Mouse (Mus musculus): ENCODE results near the gene Tmem216.

Gene Tmem216

GRCm38 (mm10) chr19:10555624-10556510 lies at the start of gene Tmem216:
Tmem216 (minus strand) TSS chr19:10556238.
- ATAC-seq (ENCODE audit: insufficient number of reproducible peaks, low FRiP score, low TSS enrichment), result peak; percentile 96

- ATAC-seq (ENCODE audit: insufficient number of reproducible peaks, low FRiP score, low TSS enrichment), result peak; percentile 94
Observed at GRCm38 (mm10) chr19:10605293-10605900, 49.4 kb upstream of the Tmem216 start, which contains the start of the genes Ddb1 and Tkfc. Ddb1 (plus strand) TSS chr19:10605327. Tkfc (minus strand) TSS chr19:10605654.

GRCm38 (mm10) chr19:10604534-10604933 lies 48.5 kb upstream of the Tmem216 start:
- no peak for ATAC-seq (ENCODE audit: insufficient number of reproducible peaks, low FRiP score, low TSS enrichment)

GRCm38 (mm10) chr19:10603660-10604523 lies 47.9 kb upstream of the Tmem216 start:
- no peak for ATAC-seq (ENCODE audit: insufficient number of reproducible peaks, low FRiP score, low TSS enrichment)

- ATAC-seq (ENCODE audit: insufficient number of reproducible peaks, low FRiP score, low TSS enrichment), result peak; percentile 65
Observed at GRCm38 (mm10) chr19:10602787-10603186, 46.7 kb upstream of the Tmem216 start.

- ATAC-seq (ENCODE audit: insufficient number of reproducible peaks, low FRiP score, low TSS enrichment), result no peak
Observed at GRCm38 (mm10) chr19:10602247-10602769, 46.3 kb upstream of the Tmem216 start.

- ATAC-seq (ENCODE audit: insufficient number of reproducible peaks, low FRiP score, low TSS enrichment), result no peak
Observed at GRCm38 (mm10) chr19:10599648-10600047, 43.6 kb upstream of the Tmem216 start.

GRCm38 (mm10) chr19:10598188-10598587 lies 42.1 kb upstream of the Tmem216 start:
- ATAC-seq (ENCODE audit: insufficient number of reproducible peaks, low FRiP score, low TSS enrichment), result no peak

GRCm38 (mm10) chr19:10591659-10592377 lies 35.8 kb upstream of the Tmem216 start:
- no peak for ATAC-seq (ENCODE audit: insufficient number of reproducible peaks, low FRiP score, low TSS enrichment)

GRCm38 (mm10) chr19:10590301-10590700 lies 34.3 kb upstream of the Tmem216 start:
- ATAC-seq (ENCODE audit: insufficient number of reproducible peaks, low FRiP score, low TSS enrichment), result no peak

GRCm38 (mm10) chr19:10589127-10589857 lies 33.3 kb upstream of the Tmem216 start:
- ATAC-seq (ENCODE audit: insufficient number of reproducible peaks, low FRiP score, low TSS enrichment), result no peak

GRCm38 (mm10) chr19:10587231-10587630 lies 31.2 kb upstream of the Tmem216 start:
- no peak for ATAC-seq (ENCODE audit: insufficient number of reproducible peaks, low FRiP score, low TSS enrichment)

GRCm38 (mm10) chr19:10585112-10585511 lies 29.1 kb upstream of the Tmem216 start:
- ATAC-seq (ENCODE audit: insufficient number of reproducible peaks, low FRiP score, low TSS enrichment), result no peak

- no peak for ATAC-seq (ENCODE audit: insufficient number of reproducible peaks, low FRiP score, low TSS enrichment)
Observed at GRCm38 (mm10) chr19:10583550-10584146, 27.6 kb upstream of the Tmem216 start.

GRCm38 (mm10) chr19:10581984-10582383 lies 25.9 kb upstream of the Tmem216 start:
- ATAC-seq (ENCODE audit: insufficient number of reproducible peaks, low FRiP score, low TSS enrichment), result no peak

- ATAC-seq (ENCODE audit: insufficient number of reproducible peaks, low FRiP score, low TSS enrichment), result no peak
Observed at GRCm38 (mm10) chr19:10580761-10581160, 24.7 kb upstream of the Tmem216 start.

GRCm38 (mm10) chr19:10580102-10580501 lies 24.1 kb upstream of the Tmem216 start:
- no peak for ATAC-seq (ENCODE audit: insufficient number of reproducible peaks, low FRiP score, low TSS enrichment)

GRCm38 (mm10) chr19:10576690-10577561 lies 20.9 kb upstream of the Tmem216 start, which contains the start of the genes Cyb561a3 and Tmem138:
Cyb561a3 (plus strand) TSS chr19:10577172.
Tmem138 (minus strand) TSS chr19:10577362.
- ATAC-seq (ENCODE audit: insufficient number of reproducible peaks, low FRiP score, low TSS enrichment), result peak; percentile 96

Data from cerebellum, adult (tissue).